Mouse (Mus musculus) limb, embryonic 12.5 days (tissue): ENCODE data around the gene Slc2a1. TPM values are rescaled to one million over a fixed set of nuclear protein-coding genes. Genes with fewer than 3 reads are reported as not detected.

Experiments used
- ATAC-seq: fragments of 200-750 bp; cut with Nextera tagmentation; 2 replicates; pipeline ENCODE4 v1.8.0; 2017; ENCODE audit warnings: low read depth, moderate TSS enrichment; ENCODE audit not compliant: insufficient number of reproducible peaks, insufficient read depth, low FRiP score, low TSS enrichment
- H3K27ac ChIP-seq: fragments of 300-500 bp; sonication (generic); 2 replicates; pipeline ENCODE4 v1.5.1; 2016; ENCODE audit warnings: mild to moderate bottlenecking, moderate library complexity
- H3K27me3 ChIP-seq: fragments of 300-500 bp; sonication (generic); 2 replicates; pipeline ENCODE4 v1.6.1; 2016; ENCODE audit warnings: mild to moderate bottlenecking, moderate library complexity
- H3K36me3 ChIP-seq: fragments of 300-500 bp; sonication (generic); 2 replicates; pipeline ENCODE4 v1.6.1; 2016; ENCODE audit warnings: mild to moderate bottlenecking, moderate library complexity
- H3K4me1 ChIP-seq: fragments of 300-500 bp; sonication (generic); replicated peaks from 2 replicates; pipeline ENCODE4 v1.6.1; 2016
- H3K4me2 ChIP-seq: fragments of 300-500 bp; sonication (generic); 2 replicates; pipeline ENCODE4 v1.6.1; 2016; ENCODE audit warnings: mild to moderate bottlenecking, moderate library complexity
- H3K4me3 ChIP-seq: fragments of 300-500 bp; sonication (generic); replicated peaks from 2 replicates; pipeline ENCODE4 v1.5.1; 2016; ENCODE audit warnings: mild to moderate bottlenecking
- H3K9ac ChIP-seq: fragments of 300-500 bp; sonication (generic); replicated peaks from 2 replicates; pipeline ENCODE4 v1.6.1; 2016; ENCODE audit warnings: mild to moderate bottlenecking, moderate library complexity
- H3K9me3 ChIP-seq: fragments of 300-500 bp; sonication (generic); 2 replicates; pipeline ENCODE4 v1.6.1; 2016; ENCODE audit warnings: mild to moderate bottlenecking, moderate library complexity
- WGBS: fragments of 180-500 bp; shearing (Covaris S2); methylation state at CpG from one replicate; pipeline ENCODE4 v1.1.7; 2016; 5-methylcytosine and 5-hydroxymethylcytosine counted together
- polyA plus RNA-seq: library from polyadenylated mRNA; unstranded; fragments of >200 nt; fragmentation: Nextera tagmentation; extraction: Ambion mirVana; gene quantifications from 2 replicates; pipeline ENCODE4 v1.2.1, GENCODE M21; 2016

Slc2a1 gene
- polyA plus RNA-seq, 1 experiment from 2014 or later = 98.1 TPM

GRCm38 (mm10) chr4:119129096-119129495, 20.6 kb downstream of the Slc2a1 start:
- no peak overlapping the region for H3K4me2 ChIP-seq
- WGBS = 85% methylated on average over 1 of the region's 1 CpGs
- no peak for ATAC-seq
- H3K27ac ChIP-seq = no peak overlapping the region
- no peak overlapping the region for H3K9ac ChIP-seq
- H3K27me3 ChIP-seq = no peaks in the 10 kb centered on the region
- 0 out of 2 replicates have a peak, but pooled peaks cover 4% of the 10 kb centered on the region for H3K4me1 ChIP-seq
- no peaks in the 10 kb centered on the region for H3K9me3 ChIP-seq
- no peak overlapping the region for H3K4me3 ChIP-seq
- H3K36me3 ChIP-seq = peaks cover 98% of the 10 kb centered on the region

GRCm38 (mm10) chr4:119131189-119131910, 22.8 kb downstream of the Slc2a1 start:
- Histone ChIP-seq H3K9me3 (no peaks in the 10 kb centered on the region), H3K27ac (no peak overlapping the region), H3K4me2 (no peak overlapping the region), H3K4me3 (no peak overlapping the region), H3K27me3 (no peaks in the 10 kb centered on the region), H3K4me1 (0 out of 2 replicates have a peak, but pooled peaks cover 4% of the 10 kb centered on the region), H3K9ac (no peak overlapping the region), H3K36me3 (peaks cover 99% of the 10 kb centered on the region)
- no peak for ATAC-seq
- WGBS = 86% methylated on average over 8 of the region's 8 CpGs

DNA sequence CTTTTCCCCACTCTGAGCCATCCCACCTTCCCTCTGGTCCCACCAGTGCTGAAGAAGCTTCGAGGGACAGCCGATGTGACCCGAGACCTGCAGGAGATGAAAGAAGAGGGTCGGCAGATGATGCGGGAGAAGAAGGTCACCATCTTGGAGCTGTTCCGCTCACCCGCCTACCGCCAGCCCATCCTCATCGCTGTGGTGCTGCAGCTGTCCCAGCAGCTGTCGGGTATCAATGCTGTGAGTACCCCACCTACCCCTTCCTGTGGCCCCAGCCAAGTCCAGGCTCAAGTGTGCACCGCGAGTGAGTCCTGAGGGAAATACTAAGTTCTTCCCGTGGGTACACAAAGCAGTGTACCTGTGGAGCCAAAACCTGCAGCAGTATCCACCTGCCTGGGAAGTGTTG, 24.8 kb downstream of the Slc2a1 start:
- no peaks in the 10 kb centered on the region for H3K9me3 ChIP-seq
- no peak overlapping the region for H3K27ac ChIP-seq
- ATAC-seq = no peak
- no peaks in the 10 kb centered on the region for H3K27me3 ChIP-seq
- 93% methylated on average over 13 of the region's 13 CpGs for WGBS
- peaks cover 96% of the 10 kb centered on the region for H3K36me3 ChIP-seq
- H3K4me1 ChIP-seq = peaks cover 9% of the 10 kb centered on the region; the same call in 1 of the 2 replicates
- H3K4me3 ChIP-seq = no peak overlapping the region
- no peak overlapping the region for H3K4me2 ChIP-seq
- H3K9ac ChIP-seq = no peak overlapping the region

DNA sequence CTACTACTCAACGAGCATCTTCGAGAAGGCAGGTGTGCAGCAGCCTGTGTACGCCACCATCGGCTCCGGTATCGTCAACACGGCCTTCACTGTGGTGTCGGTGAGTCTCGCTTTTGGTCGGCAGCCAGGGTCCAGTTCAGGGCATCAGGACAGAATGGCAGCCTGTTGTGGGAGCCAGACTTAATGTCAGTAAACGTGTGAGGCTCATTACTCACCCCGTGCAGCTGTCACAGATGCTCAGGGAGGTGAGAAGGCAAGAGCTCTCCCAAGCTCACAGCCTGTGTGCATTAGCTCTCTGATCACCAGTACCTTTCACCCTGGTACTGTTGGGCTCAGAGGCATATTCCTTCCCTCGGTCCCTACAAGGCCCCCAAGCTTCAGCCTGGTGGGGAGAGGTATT, 25.3 kb downstream of the Slc2a1 start:
- H3K9ac ChIP-seq = no peak overlapping the region
- H3K4me3 ChIP-seq = no peak overlapping the region
- no peak for ATAC-seq
- peaks cover 9% of the 10 kb centered on the region; the same call in 1 of the 2 replicates for H3K4me1 ChIP-seq
- 91% methylated on average over 13 of the region's 13 CpGs for whole genome bisulfite sequencing
- H3K27ac ChIP-seq = no peak overlapping the region
- H3K27me3 ChIP-seq = no peaks in the 10 kb centered on the region
- peaks cover 91% of the 10 kb centered on the region for H3K36me3 ChIP-seq
- no peak overlapping the region for H3K4me2 ChIP-seq
- no peaks in the 10 kb centered on the region for H3K9me3 ChIP-seq

- Histone ChIP-seq H3K9me3 (no peaks in the 10 kb centered on the region), H3K4me1 (peaks cover 9% of the 10 kb centered on the region; the same call in 1 of the 2 replicates), H3K9ac (no peak overlapping the region), H3K4me2 (no peak overlapping the region), H3K27me3 (no peaks in the 10 kb centered on the region), H3K36me3 (peaks cover 57% of the 10 kb centered on the region), H3K4me3 (no peak overlapping the region), H3K27ac (peak overlapping the region; percentile 42; the same call in 1 of the 2 replicates)
- no peak for ATAC-seq
- 81% methylated on average over 8 of the region's 8 CpGs for whole genome bisulfite sequencing
These were observed 28.8 kb downstream of the Slc2a1 start for GRCm38 (mm10) chr4:119137313-119137712.

GRCm38 (mm10) chr4:119138171-119138570, 29.7 kb downstream of the Slc2a1 start:
- H3K27ac ChIP-seq = peak overlapping the region; percentile 64; the same call in 1 of the 2 replicates
- no peaks in the 10 kb centered on the region for H3K27me3 ChIP-seq
- peaks cover 48% of the 10 kb centered on the region for H3K36me3 ChIP-seq
- H3K4me1 ChIP-seq = peaks cover 9% of the 10 kb centered on the region; the same call in 1 of the 2 replicates
- no peaks in the 10 kb centered on the region for H3K9me3 ChIP-seq
- peak overlapping the region; percentile 42 for H3K4me2 ChIP-seq
- H3K4me3 ChIP-seq = 0 out of 2 replicates have a peak overlapping the region, but pooled peaks have one; percentile 13
- no peak; the same call in 1 of the 2 replicates for ATAC-seq
- 9% methylated on average over 18 of the region's 18 CpGs for WGBS
- H3K9ac ChIP-seq = no peak overlapping the region

- peak overlapping the region; percentile 42 for H3K4me2 ChIP-seq
- H3K4me1 ChIP-seq = peaks cover 9% of the 10 kb centered on the region; the same call in 1 of the 2 replicates
- H3K27me3 ChIP-seq = no peaks in the 10 kb centered on the region
- H3K9me3 ChIP-seq = no peaks in the 10 kb centered on the region
- H3K27ac ChIP-seq = no peak overlapping the region
- H3K4me3 ChIP-seq = no peak overlapping the region
- 68% methylated on average over 8 of the region's 8 CpGs for WGBS
- H3K36me3 ChIP-seq = peaks cover 42% of the 10 kb centered on the region
- no peak overlapping the region for H3K9ac ChIP-seq
- no peak for ATAC-seq
These were observed 30.3 kb downstream of the Slc2a1 start for GRCm38 (mm10) chr4:119138776-119139175.

GRCm38 (mm10) chr4:119140126-119140525, 31.6 kb downstream of the Slc2a1 start:
- Histone ChIP-seq H3K4me1 (peaks cover 10% of the 10 kb centered on the region; the same call in 1 of the 2 replicates), H3K36me3 (peaks cover 29% of the 10 kb centered on the region), H3K4me2 (no peak overlapping the region), H3K4me3 (no peak overlapping the region), H3K27me3 (no peaks in the 10 kb centered on the region), H3K9me3 (no peaks in the 10 kb centered on the region), H3K27ac (no peak overlapping the region), H3K9ac (no peak overlapping the region)
- 41% methylated on average over 3 of the region's 3 CpGs for WGBS
- ATAC-seq = no peak

DNA sequence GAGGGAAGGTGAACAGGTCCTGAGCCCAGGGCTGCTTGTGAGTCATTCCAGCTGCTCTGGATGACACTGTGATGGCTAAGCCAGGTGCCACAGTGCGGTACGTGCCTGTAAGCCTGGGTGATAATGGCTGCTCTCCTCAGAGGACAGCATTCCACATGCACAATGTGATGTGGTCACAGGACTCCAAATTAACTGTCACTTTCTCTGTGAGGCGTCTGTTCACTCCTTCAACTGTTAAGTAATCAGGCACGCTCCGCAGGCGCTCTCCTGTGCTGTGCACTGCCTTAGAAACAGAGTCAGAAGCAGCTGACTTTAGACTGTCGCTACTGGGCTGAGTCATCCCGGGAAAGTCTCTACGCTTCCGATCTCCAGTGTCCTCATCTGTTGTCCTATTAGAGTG, 32.7 kb downstream of the Slc2a1 start:
- WGBS = 65% methylated on average over 10 of the region's 10 CpGs
- ATAC-seq = no peak

GRCm38 (mm10) chr4:119142230-119142871, 33.8 kb downstream of the Slc2a1 start:
- Histone ChIP-seq H3K27ac (no peak overlapping the region), H3K9ac (0 out of 2 replicates have a peak overlapping the region, but pooled peaks have one; percentile 18), H3K9me3 (no peaks in the 10 kb centered on the region), H3K27me3 (no peaks in the 10 kb centered on the region), H3K4me3 (peak overlapping the region; percentile 24), H3K4me1 (peaks cover 13% of the 10 kb centered on the region; the same call in 1 of the 2 replicates), H3K4me2 (peak overlapping the region; percentile 41), H3K36me3 (peaks cover 6% of the 10 kb centered on the region)
- peak; percentile 58 for ATAC-seq
- 24% methylated on average over 24 of the region's 24 CpGs for WGBS

More for the DNA sequence above, 32.7 kb downstream of the Slc2a1 start:
- H3K9me3 ChIP-seq = no peaks in the 10 kb centered on the region
- no peak overlapping the region for H3K27ac ChIP-seq
- H3K4me2 ChIP-seq = no peak overlapping the region
- peaks cover 18% of the 10 kb centered on the region for H3K36me3 ChIP-seq
- H3K4me1 ChIP-seq = peaks cover 13% of the 10 kb centered on the region; the same call in 1 of the 2 replicates
- no peak overlapping the region for H3K4me3 ChIP-seq
- H3K9ac ChIP-seq = no peak overlapping the region
- no peaks in the 10 kb centered on the region for H3K27me3 ChIP-seq

DNA sequence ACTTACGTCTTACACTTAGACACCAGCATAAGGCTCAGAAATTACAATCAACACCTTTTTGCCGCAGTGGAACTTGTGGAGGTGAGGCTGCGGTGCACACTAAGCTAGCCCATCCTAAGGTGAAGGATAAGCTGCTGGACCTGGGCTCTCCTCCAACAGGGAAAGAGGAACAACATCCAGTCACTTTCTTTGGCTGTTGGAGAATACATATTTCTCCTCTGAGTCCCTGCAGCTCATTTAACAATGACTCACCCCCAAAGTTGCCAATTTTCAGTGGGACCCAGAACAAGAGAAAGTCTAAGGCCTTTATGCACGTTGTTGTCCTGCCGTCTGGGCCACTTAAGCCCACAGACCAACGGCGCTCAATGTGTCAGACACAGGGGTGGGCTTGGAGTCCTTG, 38.3 kb downstream of the Slc2a1 start:
- no peaks in the 10 kb centered on the region for H3K36me3 ChIP-seq
- WGBS = 88% methylated on average over 7 of the region's 7 CpGs
- no peak overlapping the region for H3K9ac ChIP-seq
- no peak overlapping the region for H3K27ac ChIP-seq
- ATAC-seq = no peak
- H3K4me3 ChIP-seq = no peak overlapping the region
- no peak overlapping the region for H3K4me2 ChIP-seq
- no peaks in the 10 kb centered on the region for H3K9me3 ChIP-seq
- no peaks in the 10 kb centered on the region for H3K27me3 ChIP-seq
- H3K4me1 ChIP-seq = 0 out of 2 replicates have a peak, but pooled peaks cover 4% of the 10 kb centered on the region
